Mouse (Mus musculus) Patski (cell line): ENCODE measurements at regions not wholly inside any gene's neighbourhood (a gene's known extent, or its start where the extent isn't known, plus 50 kb on each side); places are given as distances from the start of the nearest gene placed in this dataset.
A peak's percentile ranks its signal among the peaks of the same experiment; 100 is the strongest.

Source experiments
- ATAC-seq: fragments of 100-300 bp; one replicate; pipeline ENCODE4 v1.8.0; 2021
- CTCF ChIA-PET: fragments of 350-600 bp; sonication (Branson Sonifier 250); formaldehyde crosslinking; loops from one replicate; lab custom pipeline; 2022; ENCODE audit warnings: inconsistent platforms; lab: Charles Lee
- POLR2A ChIA-PET: fragments of 350-600 bp; sonication (Branson Sonifier 250); formaldehyde crosslinking; loops from one replicate; lab custom pipeline; 2022; ENCODE audit warnings: antibody characterized with exemption, inconsistent platforms; lab: Charles Lee
- DNase-seq: peaks from one replicate; pipeline ENCODE4 v3.0.0-alpha.2; 2011; ENCODE audit warnings: low read depth, low spot score
- H3K27me3 ChIP-seq: fragments of 371-371 bp; one replicate; pipeline ENCODE4 v1.5.1; 2021
- CTCF ChIP-seq: fragments of 100-300 bp; IDR thresholded peaks from one replicate; pipeline ENCODE4 v1.5.1; 2021
- in situ Hi-C: fragments of 300-500 bp; cut with MboI; formaldehyde crosslinking; loops from 3 replicates; pipeline ENCODE4 v1.11.1; 2018; ENCODE audit warnings: low pct_unique_long_range_greater_than_20kb, mixed read lengths

GRCm38 (mm10) chr13:28450699-28451445, 193.5 kb downstream of the Gm11361 start:
- ChIA-PET CTCF (no interaction called here), POLR2A (no interaction called here)
- in situ Hi-C loops, result no loop called here
- no peak for ATAC-seq
- no peak for DNase-seq
- TF ChIP-seq CTCF, result no peak
- no peaks in the 10 kb centered on the region for H3K27me3 ChIP-seq

- ATAC-seq, result no peak
- POLR2A ChIA-PET, result no interaction called here
- CTCF ChIA-PET, result no interaction called here
- no peak for TF ChIP-seq CTCF
- no peaks in the 10 kb centered on the region for H3K27me3 ChIP-seq
- in situ Hi-C loops, result no loop called here
- no peak for DNase-seq
These were observed 191.7 kb downstream of the Gm11361 start for GRCm38 (mm10) chr13:28449026-28449425.

GRCm38 (mm10) chr13:28442250-28442649, 184.9 kb downstream of the Gm11361 start:
- in situ Hi-C loops, result no loop called here

GRCm38 (mm10) chr13:28433445-28433844, 176.1 kb downstream of the Gm11361 start:
- ATAC-seq, result no peak

More at GRCm38 (mm10) chr13:28442250-28442649, 184.9 kb downstream of the Gm11361 start:
- no peak for ATAC-seq
- DNase-seq, result no peak
- ChIA-PET CTCF (no interaction called here), POLR2A (no interaction called here)
- H3K27me3 ChIP-seq, result no peaks in the 10 kb centered on the region
- TF ChIP-seq CTCF, result no peak

GRCm38 (mm10) chr13:28432017-28432416, 174.7 kb downstream of the Gm11361 start:
- H3K27me3 ChIP-seq, result no peaks in the 10 kb centered on the region
- in situ Hi-C loops, result no loop called here
- ATAC-seq (no peak), DNase-seq (no peak)
- no peak for TF ChIP-seq CTCF
- ChIA-PET POLR2A (no interaction called here), CTCF (interaction anchor here (1.4 kb wide), 1 partner anchor 11 kb away, joined by 4 read pairs; no protein-coding TSS in a partner anchor)

More at GRCm38 (mm10) chr13:28433445-28433844, 176.1 kb downstream of the Gm11361 start:
- no peaks in the 10 kb centered on the region for H3K27me3 ChIP-seq
- POLR2A ChIA-PET, result no interaction called here
- CTCF ChIA-PET, result interaction anchor here (1.2 kb wide), 1 partner anchor 123 kb away, joined by 4 read pairs; no protein-coding TSS in a partner anchor
- TF ChIP-seq CTCF, result no peak
- no peak for DNase-seq
- in situ Hi-C loops, result no loop called here

- CTCF ChIA-PET, result interaction anchor here (1.1 to 1.4 kb wide), 2 partner anchors 9 to 16 kb away, joined by 3 to 6 read pairs; no protein-coding TSS in a partner anchor
- H3K27me3 ChIP-seq, result no peaks in the 10 kb centered on the region
- DNase-seq (no peak), ATAC-seq (no peak)
- in situ Hi-C loops, result no loop called here
- peak; percentile 44 for TF ChIP-seq CTCF
- POLR2A ChIA-PET, result interaction anchor here (0.5 kb wide), 1 partner anchor 26 kb away, joined by 3 read pairs; no protein-coding TSS in a partner anchor
These were observed 168.8 kb downstream of the Gm11361 start for GRCm38 (mm10) chr13:28426085-28426484.

GRCm38 (mm10) chr13:28425116-28425515, 167.8 kb downstream of the Gm11361 start:
- CTCF ChIA-PET, result interaction anchor here (1.1 to 1.4 kb wide), 4 partner anchors 8 to 19 kb away, joined by 3 to 6 read pairs (median 3); no protein-coding TSS in a partner anchor

GRCm38 (mm10) chr13:28424446-28425059, 167.2 kb downstream of the Gm11361 start:
- ChIA-PET CTCF (interaction anchor here (1.4 kb wide), 2 partner anchors 10 to 19 kb away, joined by 3 read pairs; no protein-coding TSS in a partner anchor), POLR2A (no interaction called here)
- H3K27me3 ChIP-seq, result no peaks in the 10 kb centered on the region
- ATAC-seq (no peak), DNase-seq (no peak)
- TF ChIP-seq CTCF, result no peak
- in situ Hi-C loops, result no loop called here

More at GRCm38 (mm10) chr13:28425116-28425515, 167.8 kb downstream of the Gm11361 start:
- POLR2A ChIA-PET, result no interaction called here
- ATAC-seq (no peak), DNase-seq (no peak)
- no peak for TF ChIP-seq CTCF
- H3K27me3 ChIP-seq, result no peaks in the 10 kb centered on the region
- in situ Hi-C loops, result no loop called here

- no peak for DNase-seq
- no peak for TF ChIP-seq CTCF
- CTCF ChIA-PET, result no interaction called here
- H3K27me3 ChIP-seq, result no peaks in the 10 kb centered on the region
- in situ Hi-C loops, result no loop called here
- POLR2A ChIA-PET, result no interaction called here
- ATAC-seq, result no peak
These were observed 164.0 kb downstream of the Gm11361 start for GRCm38 (mm10) chr13:28421309-28421708.

GRCm38 (mm10) chr13:28420636-28421035, 163.3 kb downstream of the Gm11361 start:
- in situ Hi-C loops, result no loop called here
- POLR2A ChIA-PET, result no interaction called here
- no peak for TF ChIP-seq CTCF
- H3K27me3 ChIP-seq, result no peaks in the 10 kb centered on the region
- CTCF ChIA-PET, result no interaction called here
- no peak for ATAC-seq
- no peak for DNase-seq

GRCm38 (mm10) chr13:28419950-28420381, 162.6 kb downstream of the Gm11361 start:
- no peak for TF ChIP-seq CTCF
- no peaks in the 10 kb centered on the region for H3K27me3 ChIP-seq
- CTCF ChIA-PET, result no interaction called here
- no peak for ATAC-seq
- DNase-seq, result no peak
- POLR2A ChIA-PET, result no interaction called here
- in situ Hi-C loops, result no loop called here
